Comparison of ENCODE assay signal across 10 mouse cellular contexts in the genomic region with DNA sequence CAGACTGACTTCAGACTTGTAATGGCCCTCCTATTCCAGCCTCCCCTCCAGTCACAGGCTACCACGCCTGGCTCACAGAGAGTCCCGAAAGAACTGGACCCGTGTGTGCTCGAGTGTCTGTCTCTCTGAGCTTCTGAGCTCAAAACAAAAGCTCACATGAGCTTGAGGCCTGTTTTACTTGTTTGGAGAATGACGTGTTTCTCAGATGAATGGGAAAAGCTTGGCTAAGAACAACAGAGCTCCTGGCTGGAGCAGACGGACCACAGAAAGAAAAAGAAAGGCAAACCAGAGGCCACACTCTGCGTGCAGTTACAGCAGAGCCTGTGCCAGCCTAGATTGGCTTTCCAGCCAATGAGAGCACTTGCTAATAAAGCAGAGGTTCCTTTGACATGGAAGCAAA.
A peak's percentile ranks its signal among the peaks of the same experiment; 100 is the strongest.
DNase-seq lines count a peak whose midpoint lies in the region; ATAC-seq lines count a peak whose summit lies in the region.
"Had no signal": no experiment of that assay in that cellular context is flagged by ENCODE, and none has a peak within 500 bp of the region (broad histone marks: within the 10 kb centered on the region; RNA-seq: fewer than 3 reads in every experiment).

No protein-coding gene starts in this region.

- DNase-seq in adrenal gland, postnatal 10 days = peak; percentile 14
- DNase-seq in adrenal gland, adult 18-20 months (ENCODE audit: low spot score in 2 of 2) = no peak
- DNase-seq in right cerebral cortex, postnatal 10 days (ENCODE audit: low spot score in 2 of 2) = peak; percentile 38 to 43
- DNase-seq in right cerebral cortex, adult 2 months (ENCODE audit: low spot score in 2 of 2) = no peak
- DNase-seq in frontal cortex, postnatal 25 days (ENCODE audit: low spot score in 2 of 2) = no peak
- DNase-seq in thymus, postnatal 10 days (ENCODE audit: low spot score in 2 of 2) = no peak

- no peak overlapping the region for H3K27ac ChIP-seq in lung, embryonic 15.5 days
- no peak overlapping the region for H3K27ac ChIP-seq in kidney, embryonic 16.5 days (ENCODE audit: low read length)
- H3K27ac ChIP-seq: layer of hippocampus, adult 2 months; neural tube, embryonic 12.5 days had no signal

- ATAC-seq in lung, embryonic 15.5 days (ENCODE audit: borderline replicate concordance, extremely low read depth, low FRiP score, low TSS enrichment) = peak; percentile 50; the same call in 1 of the 2 replicates
- no peak for ATAC-seq in kidney, embryonic 16.5 days (ENCODE audit: low FRiP score, low TSS enrichment)

- no peaks in the 10 kb centered on the region for H3K27me3 ChIP-seq in lung, embryonic 15.5 days
- no peaks in the 10 kb centered on the region for H3K27me3 ChIP-seq in kidney, embryonic 16.5 days (ENCODE audit: insufficient read depth, low read length)
- H3K27me3 ChIP-seq: neural tube, embryonic 12.5 days had no signal

- no peaks in the 10 kb centered on the region for H3K9me3 ChIP-seq in lung, embryonic 15.5 days
- no peaks in the 10 kb centered on the region for H3K9me3 ChIP-seq in kidney, embryonic 16.5 days (ENCODE audit: low read length)
- H3K9me3 ChIP-seq: neural tube, embryonic 12.5 days had no signal

- no peak overlapping the region for H3K4me2 ChIP-seq in lung, embryonic 15.5 days
- H3K4me2 ChIP-seq in kidney, embryonic 16.5 days (replicated peaks; ENCODE audit: low read depth, low read length) = no peak overlapping the region
- H3K4me2 ChIP-seq: neural tube, embryonic 12.5 days had no signal

- 0 out of 2 replicates have a peak, but pooled peaks cover 4% of the 10 kb centered on the region for H3K4me1 ChIP-seq in lung, embryonic 15.5 days
- H3K4me1 ChIP-seq in kidney, embryonic 16.5 days (ENCODE audit: insufficient read depth, low read length) = no peaks in the 10 kb centered on the region

- H3K36me3 ChIP-seq in lung, embryonic 15.5 days = no peaks in the 10 kb centered on the region
- H3K36me3 ChIP-seq in kidney, embryonic 16.5 days (ENCODE audit: insufficient read depth, low read length) = 0 out of 2 replicates have a peak, but pooled peaks cover 3% of the 10 kb centered on the region
- H3K36me3 ChIP-seq: neural tube, embryonic 12.5 days had no signal

- 36% methylated on average over 7 of the region's 7 CpGs for WGBS in lung, embryonic 15.5 days
- 65% methylated on average over 7 of the region's 7 CpGs for WGBS in kidney, embryonic 16.5 days

- no peak overlapping the region for H3K4me3 ChIP-seq in lung, embryonic 15.5 days
- H3K4me3 ChIP-seq in kidney, embryonic 16.5 days (ENCODE audit: low read length) = no peak overlapping the region
- H3K4me3 ChIP-seq: layer of hippocampus, adult 2 months; neural tube, embryonic 12.5 days had no signal

- no peak overlapping the region for H3K9ac ChIP-seq in lung, embryonic 15.5 days
- no peak overlapping the region for H3K9ac ChIP-seq in kidney, embryonic 16.5 days (replicated peaks; ENCODE audit: low read length)
- H3K9ac ChIP-seq: neural tube, embryonic 12.5 days had no signal

Comparison
In these comparisons a context has a peak if more than half of its experiments do, and no peak if none do; other contexts are left out.
1. DNase-seq: peak in adrenal gland, postnatal 10 days (single experiment) and right cerebral cortex, postnatal 10 days (2 of 2); none in adrenal gland, adult 18-20 months (0 of 2), right cerebral cortex, adult 2 months (0 of 2), frontal cortex, postnatal 25 days (0 of 2) and thymus, postnatal 10 days (0 of 2).